Mouse (Mus musculus) heart, postnatal 0 days (tissue): ENCODE results near the gene Slc43a2. TPM values are rescaled to one million over a fixed set of nuclear protein-coding genes. Genes with fewer than 3 reads are reported as not detected.
A peak's percentile ranks its signal among the peaks of the same experiment; 100 is the strongest.

Experiments
- ATAC-seq: fragments of 200-750 bp; cut with Nextera tagmentation; 2 replicates; pipeline ENCODE4 v1.8.0; 2017; ENCODE audit warnings: low read depth, moderate number of reproducible peaks, moderate library complexity; ENCODE audit not compliant: insufficient read depth
- DNase-seq: peaks from one replicate; pipeline ENCODE4 v3.0.0-alpha.2; 2016; ENCODE audit warnings: low spot score
- H3K27ac ChIP-seq: fragments of 300-500 bp; sonication (generic); 2 replicates; pipeline ENCODE4 v1.5.1; 2014; ENCODE audit warnings: low read depth, mild to moderate bottlenecking
- H3K27me3 ChIP-seq: fragments of 300-500 bp; sonication (generic); 2 replicates; pipeline ENCODE4 v1.6.1; 2014; ENCODE audit warnings: low read length, mixed read lengths; ENCODE audit not compliant: control insufficient read depth, insufficient read depth
- H3K36me3 ChIP-seq: fragments of 300-500 bp; sonication (generic); replicated peaks from 2 replicates; pipeline ENCODE4 v1.6.1; 2014; ENCODE audit warnings: low read length, mixed read lengths; ENCODE audit not compliant: control insufficient read depth, insufficient read depth
- H3K4me1 ChIP-seq: fragments of 300-500 bp; sonication (generic); 2 replicates; pipeline ENCODE4 v1.6.1; 2014; ENCODE audit warnings: antibody characterized with exemption; ENCODE audit not compliant: control insufficient read depth, insufficient read depth
- H3K4me2 ChIP-seq: fragments of 300-500 bp; sonication (generic); 2 replicates; pipeline ENCODE4 v1.6.1; 2014; ENCODE audit warnings: low read depth, mild to moderate bottlenecking, low read length, moderate library complexity
- H3K4me3 ChIP-seq: fragments of 300-500 bp; sonication (generic); 2 replicates; pipeline ENCODE4 v1.5.1; 2014; ENCODE audit warnings: low read depth, low read length
- H3K9ac ChIP-seq: fragments of 300-500 bp; sonication (generic); replicated peaks from 2 replicates; pipeline ENCODE4 v1.6.1; 2014; ENCODE audit warnings: low read depth, low read length, mixed read lengths
- H3K9me3 ChIP-seq: fragments of 300-500 bp; sonication (generic); replicated peaks from 2 replicates; pipeline ENCODE4 v1.6.1; 2016; ENCODE audit warnings: low read length; ENCODE audit not compliant: control insufficient read depth
- CTCF ChIP-seq: IDR thresholded peaks from 2 replicates; pipeline ENCODE4 v1.5.1; 2016; ENCODE audit warnings: antibody characterized with exemption, control low read depth, low read depth
- EP300 ChIP-seq: IDR thresholded peaks from 2 replicates; pipeline ENCODE4 v1.6.1; 2016; ENCODE audit warnings: antibody characterized with exemption, low read depth
- WGBS: fragments of 180-500 bp; shearing (Covaris S2); extraction: QIAGEN DNeasy Blood & Tissue Kit; methylation state at CpG from one replicate; pipeline ENCODE4 v1.1.7; 2014; 5-methylcytosine and 5-hydroxymethylcytosine counted together
- polyA plus RNA-seq: library from polyadenylated mRNA; unstranded; fragments of >200 nt; fragmentation: Nextera tagmentation; extraction: Ambion mirVana; gene quantifications from 2 replicates; pipeline ENCODE4 v1.2.1, GENCODE M21; 2015
- total RNA-seq: library from RNA; depleted of rRNA; stranded (reverse); fragments of >200 nt; gene quantifications from 2 replicates; pipeline ENCODE4 v1.2.3, GENCODE M21; 2014; ENCODE audit warnings: low replicate concordance

The Slc43a2 gene
- total and polyA plus RNA-seq, 2 experiments from 2014 or later: 3.6 to 4.8 TPM

- H3K27ac ChIP-seq: no peak overlapping the region
- no peaks in the 10 kb centered on the region for H3K27me3 ChIP-seq
- WGBS: 87% methylated on average over 4 of the region's 4 CpGs
- H3K36me3 ChIP-seq: peaks cover 42% of the 10 kb centered on the region
- H3K9ac ChIP-seq: no peak overlapping the region
- no peak overlapping the region for H3K4me3 ChIP-seq
- H3K4me2 ChIP-seq: no peak overlapping the region
- no peaks in the 10 kb centered on the region for H3K9me3 ChIP-seq
- no peaks in the 10 kb centered on the region for H3K4me1 ChIP-seq
- ATAC-seq (no peak), DNase-seq (no peak)
- TF ChIP-seq EP300 (no peak), CTCF (no peak)
Observed at GRCm38 (mm10) chr11:75521609-75522008, 9.9 kb upstream of the Slc43a2 start.

DNA sequence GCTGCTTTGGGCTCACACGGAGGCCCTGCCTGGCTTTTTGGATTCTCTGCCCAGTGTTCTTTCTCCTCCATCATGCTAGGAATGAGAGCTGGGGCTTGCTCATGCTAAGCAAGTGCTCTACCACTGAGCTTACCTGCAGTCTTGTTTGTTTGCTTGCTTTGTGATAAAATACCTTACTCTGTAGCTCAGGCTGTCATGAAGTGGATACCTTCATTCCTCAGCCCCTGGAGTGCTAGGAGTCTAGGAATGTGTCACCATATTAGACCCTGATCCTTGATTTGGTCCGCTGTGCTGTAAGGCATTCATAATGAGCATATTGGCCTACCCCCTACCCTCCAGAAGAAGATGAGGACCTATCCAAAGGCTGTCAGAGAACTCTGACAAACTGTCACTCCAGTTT is 8.7 kb upstream of the Slc43a2 start:
- Histone ChIP-seq H3K27ac (no peak overlapping the region), H3K9me3 (no peaks in the 10 kb centered on the region), H3K9ac (no peak overlapping the region), H3K27me3 (no peaks in the 10 kb centered on the region), H3K4me2 (no peak overlapping the region), H3K4me1 (no peaks in the 10 kb centered on the region), H3K4me3 (no peak overlapping the region), H3K36me3 (peaks cover 39% of the 10 kb centered on the region)
- TF ChIP-seq EP300 (no peak), CTCF (no peak)
- ATAC-seq (no peak), DNase-seq (no peak)
- WGBS: 82% methylated on average over 2 of the region's 2 CpGs

DNA sequence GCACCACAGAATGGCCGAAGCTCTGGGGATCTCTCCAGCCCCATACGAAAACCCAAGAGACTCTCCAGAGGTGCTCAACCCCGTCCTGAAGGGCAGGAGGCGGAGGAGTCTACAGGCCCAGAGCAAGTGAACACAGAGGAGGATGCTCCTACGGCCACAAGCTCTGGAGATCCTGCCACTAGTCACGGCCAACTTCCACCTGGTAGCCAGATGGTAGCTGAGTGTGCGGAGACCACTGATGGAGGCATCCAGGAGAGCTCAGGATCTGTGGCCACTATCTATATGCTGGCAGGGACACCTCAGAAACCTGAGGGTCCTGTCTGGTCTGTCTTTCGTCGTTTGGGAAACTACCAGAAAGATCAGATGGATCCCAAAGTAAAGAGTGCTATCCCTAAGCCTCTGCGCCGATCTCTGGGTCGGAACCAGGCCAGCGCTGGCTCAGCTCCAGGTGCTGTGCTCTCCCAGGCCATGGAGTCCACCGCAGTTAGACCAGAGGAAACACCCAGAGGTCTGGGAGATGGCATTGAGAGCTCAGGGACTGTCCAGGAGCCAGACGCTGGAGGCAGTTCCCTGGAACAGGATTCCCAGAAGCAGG is 5.9 kb upstream of the Slc43a2 start:
- Histone ChIP-seq H3K9ac (no peak overlapping the region), H3K4me3 (no peak overlapping the region), H3K9me3 (no peaks in the 10 kb centered on the region), H3K4me2 (no peak overlapping the region), H3K4me1 (no peaks in the 10 kb centered on the region), H3K27me3 (no peaks in the 10 kb centered on the region), H3K27ac (no peak overlapping the region), H3K36me3 (peaks cover 36% of the 10 kb centered on the region)
- WGBS: 81% methylated on average over 15 of the region's 15 CpGs
- ATAC-seq (no peak), DNase-seq (no peak)
- TF ChIP-seq EP300 (no peak), CTCF (no peak)

DNA sequence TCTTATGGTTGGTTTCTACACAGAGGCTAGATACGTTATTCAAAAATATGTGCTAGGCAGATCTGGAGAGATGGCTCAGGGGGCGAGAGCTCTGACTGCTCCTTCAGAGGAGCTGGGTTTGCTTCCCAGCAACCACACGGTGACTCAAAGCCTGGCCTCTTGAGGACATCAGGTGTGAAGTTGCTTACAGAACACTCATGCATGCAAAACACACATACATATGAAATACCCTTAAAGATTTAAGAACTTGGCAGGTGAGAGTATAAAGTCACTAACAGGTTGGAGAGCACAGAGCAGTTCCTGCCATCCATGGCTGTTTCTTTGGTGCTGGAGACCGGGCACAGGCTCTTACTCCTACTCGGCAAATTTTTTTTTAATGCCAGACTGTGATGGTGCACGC is 4.6 kb upstream of the Slc43a2 start:
- Histone ChIP-seq H3K4me2 (no peak overlapping the region), H3K9ac (no peak overlapping the region), H3K4me1 (no peaks in the 10 kb centered on the region), H3K4me3 (no peak overlapping the region), H3K36me3 (peaks cover 36% of the 10 kb centered on the region), H3K27me3 (no peaks in the 10 kb centered on the region), H3K27ac (no peak overlapping the region), H3K9me3 (no peaks in the 10 kb centered on the region)
- ATAC-seq (no peak), DNase-seq (no peak)
- WGBS: 89% methylated on average over 6 of the region's 6 CpGs
- TF ChIP-seq EP300 (no peak), CTCF (no peak)

GRCm38 (mm10) chr11:75529771-75530170 is 1.7 kb upstream of the Slc43a2 start:
- DNase-seq (no peak), ATAC-seq (no peak)
- Histone ChIP-seq H3K27me3 (no peaks in the 10 kb centered on the region), H3K4me1 (peaks cover 7% of the 10 kb centered on the region; the same call in 1 of the 2 replicates), H3K4me2 (no peak overlapping the region), H3K27ac (no peak overlapping the region), H3K9me3 (no peaks in the 10 kb centered on the region), H3K4me3 (no peak overlapping the region), H3K9ac (no peak overlapping the region), H3K36me3 (peaks cover 20% of the 10 kb centered on the region)
- 41% methylated on average over 4 of the region's 4 CpGs for WGBS
- no peak for TF ChIP-seq EP300
- TF ChIP-seq CTCF: no peak

- no peak for TF ChIP-seq EP300
- TF ChIP-seq CTCF: peak; percentile 95
- peak overlapping the region; percentile 69 for H3K4me3 ChIP-seq
- ATAC-seq (peak; percentile 52), DNase-seq (peak; percentile 80)
- no peaks in the 10 kb centered on the region for H3K27me3 ChIP-seq
- peak overlapping the region; percentile 87 for H3K27ac ChIP-seq
- peaks cover 14% of the 10 kb centered on the region for H3K36me3 ChIP-seq
- no peaks in the 10 kb centered on the region for H3K9me3 ChIP-seq
- peak overlapping the region; percentile 80 for H3K9ac ChIP-seq
- H3K4me2 ChIP-seq: peak overlapping the region; percentile 98
- peaks cover 12% of the 10 kb centered on the region; the same call in 1 of the 2 replicates for H3K4me1 ChIP-seq
- WGBS: 1% methylated on average over 10 of the region's 10 CpGs
Observed at GRCm38 (mm10) chr11:75530325-75530724, 1.2 kb upstream of the Slc43a2 start.
